Mouse (Mus musculus) hindbrain, embryonic 15.5 days (tissue): Measurements from ENCODE around the gene Lilra6. TPM values are rescaled to one million over a fixed set of nuclear protein-coding genes. Genes with fewer than 3 reads are reported as not detected.
"Not testable (repeated sequence)": the region's sequence is repeated elsewhere in the genome, so short reads cannot be mapped to it uniquely, and the experiment has no call there.

ENCODE experiments used
- ATAC-seq: fragments of 200-750 bp; cut with Nextera tagmentation; 2 replicates; pipeline ENCODE4 v1.8.0; 2017; ENCODE audit warnings: low read depth, moderate number of reproducible peaks, moderate TSS enrichment; ENCODE audit not compliant: low FRiP score
- H3K27ac ChIP-seq: fragments of 300-500 bp; sonication (generic); replicated peaks from 2 replicates; pipeline ENCODE4 v1.5.1; 2015; ENCODE audit warnings: mild to moderate bottlenecking, inconsistent platforms
- H3K27me3 ChIP-seq: fragments of 300-500 bp; sonication (generic); 2 replicates; pipeline ENCODE4 v1.6.1; 2015; ENCODE audit warnings: control low read depth, inconsistent platforms
- H3K36me3 ChIP-seq: fragments of 300-500 bp; sonication (generic); 2 replicates; pipeline ENCODE4 v1.6.1; 2015; ENCODE audit warnings: control low read depth, inconsistent platforms
- H3K4me1 ChIP-seq: fragments of 300-500 bp; sonication (generic); replicated peaks from 2 replicates; pipeline ENCODE4 v1.6.1; 2015; ENCODE audit warnings: control low read depth, inconsistent platforms
- H3K4me2 ChIP-seq: fragments of 300-500 bp; sonication (generic); 2 replicates; pipeline ENCODE4 v1.6.1; 2015; ENCODE audit warnings: moderate library complexity, mild to moderate bottlenecking, inconsistent platforms
- H3K4me3 ChIP-seq: fragments of 300-500 bp; sonication (generic); 2 replicates; pipeline ENCODE4 v1.5.1; 2015; ENCODE audit warnings: mild to moderate bottlenecking, inconsistent platforms
- H3K9ac ChIP-seq: fragments of 300-500 bp; sonication (generic); 2 replicates; pipeline ENCODE4 v1.6.1; 2015; ENCODE audit warnings: inconsistent platforms
- H3K9me3 ChIP-seq: fragments of 300-500 bp; sonication (generic); 2 replicates; pipeline ENCODE4 v1.6.1; 2016; ENCODE audit warnings: control low read depth, inconsistent platforms
- WGBS: fragments of 180-500 bp; shearing (Covaris S2); methylation state at CpG from one replicate; pipeline ENCODE4 v1.1.7; 2015; 5-methylcytosine and 5-hydroxymethylcytosine counted together
- polyA plus RNA-seq: library from polyadenylated mRNA; unstranded; fragments of >200 nt; fragmentation: Nextera tagmentation; extraction: Ambion mirVana; gene quantifications from 2 replicates; pipeline ENCODE4 v1.2.1, GENCODE M21; 2015

Gene Lilra6
- 0.09 TPM in 1 of 2 replicates, not detected in the other for polyA plus RNA-seq

GRCm38 (mm10) chr7:3915387-3915786, at the start of gene Lilra6:
TSS of gene Lilra6 (minus strand) at chr7:3915503.
- not testable (repeated sequence) for H3K9me3 ChIP-seq, H3K27ac ChIP-seq, H3K4me3 ChIP-seq, H3K4me1 ChIP-seq, H3K27me3 ChIP-seq, H3K4me2 ChIP-seq, ATAC-seq, H3K36me3 ChIP-seq, H3K9ac ChIP-seq
- 74% methylated on average over 2 of the region's 2 CpGs for WGBS

- 90% methylated on average over 2 of the region's 2 CpGs for WGBS
- H3K27ac ChIP-seq = no peak overlapping the region
Measured at GRCm38 (mm10) chr7:3962017-3962416, 46.7 kb upstream of the Lilra6 start.

GRCm38 (mm10) chr7:3957387-3957786, 42.1 kb upstream of the Lilra6 start:
- ATAC-seq = no peak
- 83% methylated on average over 3 of the region's 3 CpGs for WGBS

More at GRCm38 (mm10) chr7:3962017-3962416, 46.7 kb upstream of the Lilra6 start:
- Histone ChIP-seq H3K4me3 (no peak overlapping the region), H3K9me3 (no peaks in the 10 kb centered on the region), H3K36me3 (no peaks in the 10 kb centered on the region), H3K27me3 (no peaks in the 10 kb centered on the region), H3K9ac (no peak overlapping the region), H3K4me2 (no peak overlapping the region), H3K4me1 (no peaks in the 10 kb centered on the region)
- ATAC-seq = no peak

GRCm38 (mm10) chr7:3949159-3949558, 33.9 kb upstream of the Lilra6 start:
- Histone ChIP-seq H3K27ac (no peak overlapping the region), H3K27me3 (no peaks in the 10 kb centered on the region), H3K4me3 (no peak overlapping the region), H3K9me3 (no peaks in the 10 kb centered on the region), H3K4me1 (no peaks in the 10 kb centered on the region), H3K4me2 (no peak overlapping the region), H3K36me3 (no peaks in the 10 kb centered on the region), H3K9ac (no peak overlapping the region)
- no peak for ATAC-seq
- WGBS = 85% methylated on average over 3 of the region's 3 CpGs

More at GRCm38 (mm10) chr7:3957387-3957786, 42.1 kb upstream of the Lilra6 start:
- H3K9ac ChIP-seq = no peak overlapping the region
- H3K4me3 ChIP-seq = no peak overlapping the region
- no peak overlapping the region for H3K4me2 ChIP-seq
- H3K27me3 ChIP-seq = no peaks in the 10 kb centered on the region
- no peaks in the 10 kb centered on the region for H3K36me3 ChIP-seq
- H3K4me1 ChIP-seq = no peaks in the 10 kb centered on the region
- no peaks in the 10 kb centered on the region for H3K9me3 ChIP-seq
- no peak overlapping the region for H3K27ac ChIP-seq

GRCm38 (mm10) chr7:3948223-3948622, 32.9 kb upstream of the Lilra6 start:
- Histone ChIP-seq H3K9ac (no peak overlapping the region), H3K27me3 (no peaks in the 10 kb centered on the region), H3K4me1 (no peaks in the 10 kb centered on the region), H3K9me3 (no peaks in the 10 kb centered on the region), H3K36me3 (no peaks in the 10 kb centered on the region), H3K4me2 (no peak overlapping the region), H3K27ac (no peak overlapping the region), H3K4me3 (no peak overlapping the region)
- ATAC-seq = no peak
- 88% methylated on average over 4 of the region's 4 CpGs for WGBS

GRCm38 (mm10) chr7:3946117-3946516, 30.8 kb upstream of the Lilra6 start:
- no peaks in the 10 kb centered on the region for H3K9me3 ChIP-seq
- H3K4me3 ChIP-seq = no peak overlapping the region
- ATAC-seq = no peak
- H3K27ac ChIP-seq = no peak overlapping the region
- no peak overlapping the region for H3K9ac ChIP-seq
- no peaks in the 10 kb centered on the region for H3K4me1 ChIP-seq
- H3K27me3 ChIP-seq = no peaks in the 10 kb centered on the region
- no peaks in the 10 kb centered on the region for H3K36me3 ChIP-seq
- no peak overlapping the region for H3K4me2 ChIP-seq
- 77% methylated on average over 4 of the region's 4 CpGs for WGBS

GRCm38 (mm10) chr7:3940915-3941314, 25.6 kb upstream of the Lilra6 start:
- ATAC-seq = no peak
- no peak overlapping the region for H3K9ac ChIP-seq
- no peaks in the 10 kb centered on the region for H3K27me3 ChIP-seq
- no peaks in the 10 kb centered on the region for H3K36me3 ChIP-seq
- no peaks in the 10 kb centered on the region for H3K4me1 ChIP-seq
- no peaks in the 10 kb centered on the region for H3K9me3 ChIP-seq
- WGBS = 83% methylated on average over 3 of the region's 3 CpGs
- no peak overlapping the region for H3K4me2 ChIP-seq
- H3K4me3 ChIP-seq = no peak overlapping the region
- no peak overlapping the region for H3K27ac ChIP-seq

GRCm38 (mm10) chr7:3939866-3940525, 24.7 kb upstream of the Lilra6 start:
- ATAC-seq = no peak
- Histone ChIP-seq H3K27me3 (no peaks in the 10 kb centered on the region), H3K4me3 (no peak overlapping the region), H3K36me3 (no peaks in the 10 kb centered on the region), H3K27ac (no peak overlapping the region), H3K9me3 (no peaks in the 10 kb centered on the region), H3K4me2 (no peak overlapping the region), H3K4me1 (no peaks in the 10 kb centered on the region), H3K9ac (no peak overlapping the region)
- 60% methylated on average over 1 of the region's 1 CpGs for WGBS

- not testable (repeated sequence) for H3K36me3 ChIP-seq, ATAC-seq, H3K9me3 ChIP-seq, H3K9ac ChIP-seq, H3K4me1 ChIP-seq, H3K4me3 ChIP-seq, H3K27ac ChIP-seq, H3K27me3 ChIP-seq, H3K4me2 ChIP-seq
Measured at GRCm38 (mm10) chr7:3935473-3935872, 20.2 kb upstream of the Lilra6 start.

- H3K9ac ChIP-seq = no peak overlapping the region
- H3K4me3 ChIP-seq = no peak overlapping the region
- ATAC-seq = no peak
- H3K4me1 ChIP-seq = no peaks in the 10 kb centered on the region
- H3K27me3 ChIP-seq = no peaks in the 10 kb centered on the region
- WGBS = 36% methylated on average over 1 of the region's 1 CpGs
- H3K27ac ChIP-seq = no peak overlapping the region
- H3K36me3 ChIP-seq = no peaks in the 10 kb centered on the region
- no peaks in the 10 kb centered on the region for H3K9me3 ChIP-seq
- H3K4me2 ChIP-seq = no peak overlapping the region
Measured at GRCm38 (mm10) chr7:3903704-3904103, 11.6 kb downstream of the Lilra6 start.

GRCm38 (mm10) chr7:3898036-3898590, 17.2 kb downstream of the Lilra6 start, which contains the start of gene Gm14548:
TSS of gene Gm14548 (minus strand) at chr7:3898120.
- not testable (repeated sequence) for H3K4me1 ChIP-seq, H3K9me3 ChIP-seq, H3K27ac ChIP-seq, H3K9ac ChIP-seq, H3K4me2 ChIP-seq, H3K36me3 ChIP-seq, H3K4me3 ChIP-seq, ATAC-seq, H3K27me3 ChIP-seq
- WGBS = 70% methylated on average over 3 of the region's 3 CpGs

GRCm38 (mm10) chr7:3875032-3875431, 40.3 kb downstream of the Lilra6 start:
- not testable (repeated sequence) for H3K27me3 ChIP-seq, H3K4me1 ChIP-seq, H3K36me3 ChIP-seq, ATAC-seq, H3K4me2 ChIP-seq, H3K27ac ChIP-seq, H3K4me3 ChIP-seq, H3K9me3 ChIP-seq, H3K9ac ChIP-seq
- WGBS = no CpG with 5 or more reads among the region's 1 CpGs
